Mouse (Mus musculus): Measurements from ENCODE around the gene Armc6. TPM values are rescaled to one million over a fixed set of nuclear protein-coding genes. Genes with fewer than 3 reads are reported as not detected.

The Armc6 gene
- polyA plus RNA-seq, 1 experiment = 22.2 TPM

GRCm38 (mm10) chr8:70237842-70238241 is 3.6 kb upstream of the Armc6 start:
- TF ChIP-seq GATA1 (IDR thresholded peaks at IDR 0.05; ENCODE audit: borderline replicate concordance, low read length) (no peak; the same call in 2 of the 3 replicates), FLI1 (IDR thresholded peaks at IDR 0.05; ENCODE audit: low read length) (no peak)
- Histone ChIP-seq H3K27me3 (replicated peaks) (no peaks in the 10 kb centered on the region), H3K4me3 (replicated peaks) (peak overlapping the region; percentile 59), H3K9me3 (no peaks in the 10 kb centered on the region), H3K36me3 (replicated peaks; ENCODE audit: low read length) (peaks cover 66% of the 10 kb centered on the region), H3K4me1 (peaks cover 84% of the 10 kb centered on the region)

GRCm38 (mm10) chr8:70234781-70235128 is 489 bp upstream of the Armc6 start:
- peaks cover 75% of the 10 kb centered on the region for H3K4me1 ChIP-seq
- H3K4me3 ChIP-seq (replicated peaks) = peak overlapping the region; percentile 99
- TF ChIP-seq GATA1 (IDR thresholded peaks at IDR 0.05; ENCODE audit: borderline replicate concordance, low read length) = no peak
- no peak for TF ChIP-seq FLI1 (IDR thresholded peaks at IDR 0.05; ENCODE audit: low read length)
- H3K36me3 ChIP-seq (replicated peaks; ENCODE audit: low read length) = peaks cover 52% of the 10 kb centered on the region
- no peaks in the 10 kb centered on the region for H3K9me3 ChIP-seq
- no peaks in the 10 kb centered on the region for H3K27me3 ChIP-seq (replicated peaks)

GRCm38 (mm10) chr8:70233606-70234005 is 660 bp downstream of the Armc6 start:
- Histone ChIP-seq H3K4me3 (replicated peaks) (peak overlapping the region; percentile 99), H3K27me3 (replicated peaks) (no peaks in the 10 kb centered on the region), H3K36me3 (replicated peaks; ENCODE audit: low read length) (peaks cover 54% of the 10 kb centered on the region), H3K9me3 (no peaks in the 10 kb centered on the region), H3K4me1 (peaks cover 70% of the 10 kb centered on the region)
- TF ChIP-seq FLI1 (IDR thresholded peaks at IDR 0.05; ENCODE audit: low read length) (no peak), GATA1 (IDR thresholded peaks at IDR 0.05; ENCODE audit: borderline replicate concordance, low read length) (no peak)

GRCm38 (mm10) chr8:70230837-70231236 is 3.4 kb downstream of the Armc6 start:
- H3K36me3 ChIP-seq (replicated peaks; ENCODE audit: low read length) = peaks cover 47% of the 10 kb centered on the region
- H3K9me3 ChIP-seq = no peaks in the 10 kb centered on the region
- no peak for TF ChIP-seq FLI1 (IDR thresholded peaks at IDR 0.05; ENCODE audit: low read length)
- TF ChIP-seq GATA1 (IDR thresholded peaks at IDR 0.05; ENCODE audit: borderline replicate concordance, low read length) = no peak
- H3K4me3 ChIP-seq (replicated peaks) = peak overlapping the region; percentile 44
- no peaks in the 10 kb centered on the region for H3K27me3 ChIP-seq (replicated peaks)
- peaks cover 49% of the 10 kb centered on the region for H3K4me1 ChIP-seq

- peaks cover 76% of the 10 kb centered on the region for H3K36me3 ChIP-seq (replicated peaks; ENCODE audit: low read length)
- no peaks in the 10 kb centered on the region for H3K9me3 ChIP-seq
- TF ChIP-seq GATA1 (IDR thresholded peaks at IDR 0.05; ENCODE audit: borderline replicate concordance, low read length) (no peak), FLI1 (IDR thresholded peaks at IDR 0.05; ENCODE audit: low read length) (no peak)
Measured at GRCm38 (mm10) chr8:70227997-70228396, 6.3 kb downstream of the Armc6 start.

GRCm38 (mm10) chr8:70223341-70223740 is 10.9 kb downstream of the Armc6 start:
- no peak for TF ChIP-seq FLI1 (IDR thresholded peaks at IDR 0.05; ENCODE audit: low read length)
- no peak for TF ChIP-seq GATA1 (IDR thresholded peaks at IDR 0.05; ENCODE audit: borderline replicate concordance, low read length)
- H3K4me3 ChIP-seq (replicated peaks) = no peak overlapping the region
- H3K27me3 ChIP-seq (replicated peaks) = peaks cover 3% of the 10 kb centered on the region
- H3K9me3 ChIP-seq = no peaks in the 10 kb centered on the region
- H3K36me3 ChIP-seq (replicated peaks; ENCODE audit: low read length) = peaks cover 85% of the 10 kb centered on the region
- H3K4me1 ChIP-seq = peaks cover 29% of the 10 kb centered on the region

More at GRCm38 (mm10) chr8:70227997-70228396, 6.3 kb downstream of the Armc6 start:
- Histone ChIP-seq H3K27me3 (replicated peaks) (no peaks in the 10 kb centered on the region), H3K4me1 (peaks cover 39% of the 10 kb centered on the region), H3K4me3 (replicated peaks) (no peak overlapping the region)

GRCm38 (mm10) chr8:70222041-70222440 is 12.2 kb downstream of the Armc6 start:
- peaks cover 30% of the 10 kb centered on the region for H3K4me1 ChIP-seq
- no peaks in the 10 kb centered on the region for H3K9me3 ChIP-seq
- H3K27me3 ChIP-seq (replicated peaks) = peaks cover 3% of the 10 kb centered on the region
- H3K4me3 ChIP-seq (replicated peaks) = no peak overlapping the region
- no peak for TF ChIP-seq GATA1 (IDR thresholded peaks at IDR 0.05; ENCODE audit: borderline replicate concordance, low read length)
- TF ChIP-seq FLI1 (IDR thresholded peaks at IDR 0.05; ENCODE audit: low read length) = no peak
- peaks cover 72% of the 10 kb centered on the region for H3K36me3 ChIP-seq (replicated peaks; ENCODE audit: low read length)

- H3K36me3 ChIP-seq (replicated peaks; ENCODE audit: low read length) = peaks cover 68% of the 10 kb centered on the region
- no peak for TF ChIP-seq GATA1 (IDR thresholded peaks at IDR 0.05; ENCODE audit: borderline replicate concordance, low read length)
- TF ChIP-seq FLI1 (IDR thresholded peaks at IDR 0.05; ENCODE audit: low read length) = no peak
Measured at GRCm38 (mm10) chr8:70220911-70221310, 13.4 kb downstream of the Armc6 start.

GRCm38 (mm10) chr8:70220236-70220840 is 13.9 kb downstream of the Armc6 start:
- no peak for TF ChIP-seq FLI1 (IDR thresholded peaks at IDR 0.05; ENCODE audit: low read length)
- Histone ChIP-seq H3K9me3 (no peaks in the 10 kb centered on the region), H3K4me3 (replicated peaks) (no peak overlapping the region), H3K36me3 (replicated peaks; ENCODE audit: low read length) (peaks cover 62% of the 10 kb centered on the region), H3K27me3 (replicated peaks) (peaks cover 3% of the 10 kb centered on the region), H3K4me1 (peaks cover 47% of the 10 kb centered on the region)

More at GRCm38 (mm10) chr8:70220911-70221310, 13.4 kb downstream of the Armc6 start:
- peaks cover 3% of the 10 kb centered on the region for H3K27me3 ChIP-seq (replicated peaks)
- peaks cover 42% of the 10 kb centered on the region for H3K4me1 ChIP-seq
- no peak overlapping the region for H3K4me3 ChIP-seq (replicated peaks)
- no peaks in the 10 kb centered on the region for H3K9me3 ChIP-seq

GRCm38 (mm10) chr8:70219107-70219684 is 15.1 kb downstream of the Armc6 start:
- H3K27me3 ChIP-seq (replicated peaks) = peaks cover 3% of the 10 kb centered on the region
- no peak overlapping the region for H3K4me3 ChIP-seq (replicated peaks)
- H3K9me3 ChIP-seq = no peaks in the 10 kb centered on the region
- no peak for TF ChIP-seq GATA1 (IDR thresholded peaks at IDR 0.05; ENCODE audit: borderline replicate concordance, low read length)
- TF ChIP-seq FLI1 (IDR thresholded peaks at IDR 0.05; ENCODE audit: low read length) = no peak
- peaks cover 54% of the 10 kb centered on the region for H3K4me1 ChIP-seq
- H3K36me3 ChIP-seq (replicated peaks; ENCODE audit: low read length) = peaks cover 51% of the 10 kb centered on the region
